Mouse (Mus musculus) megakaryocyte, embryonic 14.5 days (primary cell): Measurements from ENCODE around the gene Rhof.

ENCODE experiments used
- FLI1 ChIP-seq: IDR thresholded peaks from 2 replicates; pipeline ENCODE4 v1.6.1; 2012; ENCODE audit warnings: low read length, inconsistent platforms, mixed read lengths
- GATA1 ChIP-seq: IDR thresholded peaks from 3 replicates; pipeline ENCODE4 v1.6.1; 2012; ENCODE audit warnings: mixed read lengths, low read length, inconsistent platforms, borderline replicate concordance

DNA sequence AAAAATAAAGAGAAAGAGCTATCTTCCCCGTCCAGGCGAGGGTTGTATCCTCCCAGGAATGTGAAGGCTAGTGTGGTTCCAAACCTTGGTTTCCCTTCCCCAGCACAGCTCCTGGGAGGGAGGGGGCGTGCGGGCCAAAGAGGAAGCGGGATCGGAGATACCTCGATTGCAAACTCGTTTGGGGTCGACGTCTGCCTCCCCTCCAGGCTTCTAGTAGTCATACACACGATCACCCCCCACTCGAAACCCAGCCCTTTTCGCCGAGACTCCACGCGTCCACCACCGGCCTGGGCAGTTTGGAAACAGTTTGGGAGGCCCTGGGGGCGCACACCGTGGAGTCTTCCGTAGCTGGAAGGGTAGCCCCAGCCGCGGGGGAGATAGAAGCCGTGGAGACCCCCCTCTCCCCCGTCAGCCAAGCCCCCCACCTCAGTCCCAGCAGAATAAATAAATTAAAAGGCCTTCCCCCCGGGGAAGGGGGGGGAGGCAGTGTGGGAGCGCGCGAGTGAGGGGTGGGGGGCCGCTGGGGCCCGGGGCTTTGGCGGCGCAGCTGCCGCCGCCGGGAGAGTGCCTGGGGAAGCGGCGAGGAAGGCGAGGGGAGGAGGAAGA, 9.2 kb upstream of the Rhof start:
- TF ChIP-seq GATA1: no peak
- TF ChIP-seq FLI1: no peak
